Mouse (Mus musculus): ENCODE measurements around the gene Gm42957. TPM values are rescaled to one million over a fixed set of nuclear protein-coding genes. Genes with fewer than 3 reads are reported as not detected.

Gm42957 gene
- polyA plus RNA-seq, 1 experiment from 2014 or later = 0.13 TPM

GRCm38 (mm10) chr3:96667316-96667715 is 32.0 kb downstream of the Gm42957 start:
- H3K36me3 ChIP-seq (ENCODE audit: control insufficient read depth, insufficient read depth) = no peaks in the 10 kb centered on the region
- no peak for ATAC-seq

GRCm38 (mm10) chr3:96668424-96669067 is 33.3 kb downstream of the Gm42957 start:
- Histone ChIP-seq H3K9ac (replicated peaks; ENCODE audit: low read depth, low read length) (no peak overlapping the region), H3K27me3 (replicated peaks; ENCODE audit: control insufficient read depth, insufficient read depth, low read length) (0 out of 2 replicates have a peak, but pooled peaks cover 3% of the 10 kb centered on the region), H3K9me3 (ENCODE audit: control insufficient read depth, low read length) (no peaks in the 10 kb centered on the region), H3K4me2 (ENCODE audit: low read length) (no peak overlapping the region), H3K36me3 (ENCODE audit: control insufficient read depth, insufficient read depth) (no peaks in the 10 kb centered on the region), H3K4me1 (replicated peaks; ENCODE audit: control insufficient read depth, insufficient read depth, low read length) (peaks cover 12% of the 10 kb centered on the region), H3K27ac (ENCODE audit: low read length) (no peak overlapping the region), H3K4me3 (replicated peaks; ENCODE audit: low read length) (no peak overlapping the region)
- ATAC-seq = no peak
- WGBS = 93% methylated on average over 5 of the region's 5 CpGs

More at GRCm38 (mm10) chr3:96667316-96667715, 32.0 kb downstream of the Gm42957 start:
- Histone ChIP-seq H3K4me2 (ENCODE audit: low read length) (no peak overlapping the region), H3K9me3 (ENCODE audit: control insufficient read depth, low read length) (no peaks in the 10 kb centered on the region), H3K9ac (replicated peaks; ENCODE audit: low read depth, low read length) (no peak overlapping the region), H3K27ac (ENCODE audit: low read length) (no peak overlapping the region), H3K27me3 (replicated peaks; ENCODE audit: control insufficient read depth, insufficient read depth, low read length) (0 out of 2 replicates have a peak, but pooled peaks cover 3% of the 10 kb centered on the region), H3K4me3 (replicated peaks; ENCODE audit: low read length) (no peak overlapping the region), H3K4me1 (replicated peaks; ENCODE audit: control insufficient read depth, insufficient read depth, low read length) (peaks cover 21% of the 10 kb centered on the region)
- WGBS = 50% methylated on average over 1 of the region's 1 CpGs

- Histone ChIP-seq H3K4me3 (replicated peaks; ENCODE audit: low read length) (peak within 1 kb of the TSS; percentile 56), H3K36me3 (ENCODE audit: control insufficient read depth, insufficient read depth) (no peaks in the 10 kb centered on the region), H3K9me3 (ENCODE audit: control insufficient read depth, low read length) (no peaks in the 10 kb centered on the region), H3K27me3 (replicated peaks; ENCODE audit: control insufficient read depth, insufficient read depth, low read length) (0 out of 2 replicates have a peak, but pooled peaks cover 3% of the 10 kb centered on the region), H3K4me2 (ENCODE audit: low read length) (peak within 1 kb of the TSS; percentile 83), H3K9ac (replicated peaks; ENCODE audit: low read depth, low read length) (peak within 1 kb of the TSS; percentile 56), H3K4me1 (replicated peaks; ENCODE audit: control insufficient read depth, insufficient read depth, low read length) (peaks cover 9% of the 10 kb centered on the region), H3K27ac (ENCODE audit: low read length) (no peak within 1 kb of the TSS)
- WGBS = 5% methylated on average over 35 of the region's 35 CpGs
- ATAC-seq = peak; percentile 94
Observed at GRCm38 (mm10) chr3:96669727-96670468, 34.6 kb downstream of the Gm42957 start, which contains the start of gene Ankrd35. Gene Ankrd35, plus strand, starts transcription at chr3:96670131.

GRCm38 (mm10) chr3:96671519-96671918 is 36.2 kb downstream of the Gm42957 start:
- no peak overlapping the region for H3K9ac ChIP-seq (replicated peaks; ENCODE audit: low read depth, low read length)
- peaks cover 9% of the 10 kb centered on the region for H3K4me1 ChIP-seq (replicated peaks; ENCODE audit: control insufficient read depth, insufficient read depth, low read length)
- H3K4me3 ChIP-seq (replicated peaks; ENCODE audit: low read length) = no peak overlapping the region
- H3K9me3 ChIP-seq (ENCODE audit: control insufficient read depth, low read length) = no peaks in the 10 kb centered on the region
- no peak for ATAC-seq
- 0 out of 2 replicates have a peak, but pooled peaks cover 3% of the 10 kb centered on the region for H3K27me3 ChIP-seq (replicated peaks; ENCODE audit: control insufficient read depth, insufficient read depth, low read length)
- WGBS = 94% methylated on average over 5 of the region's 5 CpGs
- no peak overlapping the region for H3K4me2 ChIP-seq (ENCODE audit: low read length)
- no peaks in the 10 kb centered on the region for H3K36me3 ChIP-seq (ENCODE audit: control insufficient read depth, insufficient read depth)
- H3K27ac ChIP-seq (ENCODE audit: low read length) = no peak overlapping the region

- Histone ChIP-seq H3K36me3 (ENCODE audit: control insufficient read depth, insufficient read depth) (no peaks in the 10 kb centered on the region), H3K9ac (replicated peaks; ENCODE audit: low read depth, low read length) (no peak overlapping the region), H3K27ac (ENCODE audit: low read length) (no peak overlapping the region), H3K27me3 (replicated peaks; ENCODE audit: control insufficient read depth, insufficient read depth, low read length) (0 out of 2 replicates have a peak, but pooled peaks cover 3% of the 10 kb centered on the region), H3K4me1 (replicated peaks; ENCODE audit: control insufficient read depth, insufficient read depth, low read length) (peaks cover 9% of the 10 kb centered on the region), H3K4me2 (ENCODE audit: low read length) (no peak overlapping the region), H3K4me3 (replicated peaks; ENCODE audit: low read length) (no peak overlapping the region), H3K9me3 (ENCODE audit: control insufficient read depth, low read length) (no peaks in the 10 kb centered on the region)
- ATAC-seq = no peak
- 66% methylated on average over 4 of the region's 4 CpGs for WGBS
Observed at GRCm38 (mm10) chr3:96673514-96673913, 38.2 kb downstream of the Gm42957 start.

GRCm38 (mm10) chr3:96674442-96674841 is 39.2 kb downstream of the Gm42957 start:
- Histone ChIP-seq H3K27ac (ENCODE audit: low read length) (no peak overlapping the region), H3K27me3 (replicated peaks; ENCODE audit: control insufficient read depth, insufficient read depth, low read length) (0 out of 2 replicates have a peak, but pooled peaks cover 3% of the 10 kb centered on the region), H3K4me1 (replicated peaks; ENCODE audit: control insufficient read depth, insufficient read depth, low read length) (peaks cover 9% of the 10 kb centered on the region), H3K36me3 (ENCODE audit: control insufficient read depth, insufficient read depth) (no peaks in the 10 kb centered on the region), H3K9me3 (ENCODE audit: control insufficient read depth, low read length) (no peaks in the 10 kb centered on the region), H3K4me3 (replicated peaks; ENCODE audit: low read length) (no peak overlapping the region), H3K9ac (replicated peaks; ENCODE audit: low read depth, low read length) (no peak overlapping the region), H3K4me2 (ENCODE audit: low read length) (no peak overlapping the region)
- no peak for ATAC-seq
- 75% methylated on average over 8 of the region's 8 CpGs for WGBS

GRCm38 (mm10) chr3:96675171-96675570 is 39.9 kb downstream of the Gm42957 start:
- H3K4me3 ChIP-seq (replicated peaks; ENCODE audit: low read length) = no peak overlapping the region
- no peaks in the 10 kb centered on the region for H3K9me3 ChIP-seq (ENCODE audit: control insufficient read depth, low read length)
- no peak for ATAC-seq
- 0 out of 2 replicates have a peak, but pooled peaks cover 3% of the 10 kb centered on the region for H3K27me3 ChIP-seq (replicated peaks; ENCODE audit: control insufficient read depth, insufficient read depth, low read length)
- no peak overlapping the region for H3K27ac ChIP-seq (ENCODE audit: low read length)
- no peaks in the 10 kb centered on the region for H3K36me3 ChIP-seq (ENCODE audit: control insufficient read depth, insufficient read depth)
- no peak overlapping the region for H3K4me2 ChIP-seq (ENCODE audit: low read length)
- H3K9ac ChIP-seq (replicated peaks; ENCODE audit: low read depth, low read length) = no peak overlapping the region
- 75% methylated on average over 3 of the region's 3 CpGs for WGBS
- H3K4me1 ChIP-seq (replicated peaks; ENCODE audit: control insufficient read depth, insufficient read depth, low read length) = peaks cover 5% of the 10 kb centered on the region

GRCm38 (mm10) chr3:96675690-96676089 is 40.4 kb downstream of the Gm42957 start:
- no peak for ATAC-seq
- Histone ChIP-seq H3K4me1 (replicated peaks; ENCODE audit: control insufficient read depth, insufficient read depth, low read length) (no peaks in the 10 kb centered on the region), H3K4me2 (ENCODE audit: low read length) (no peak overlapping the region), H3K9ac (replicated peaks; ENCODE audit: low read depth, low read length) (no peak overlapping the region), H3K27me3 (replicated peaks; ENCODE audit: control insufficient read depth, insufficient read depth, low read length) (0 out of 2 replicates have a peak, but pooled peaks cover 3% of the 10 kb centered on the region), H3K4me3 (replicated peaks; ENCODE audit: low read length) (no peak overlapping the region), H3K9me3 (ENCODE audit: control insufficient read depth, low read length) (no peaks in the 10 kb centered on the region), H3K36me3 (ENCODE audit: control insufficient read depth, insufficient read depth) (no peaks in the 10 kb centered on the region), H3K27ac (ENCODE audit: low read length) (no peak overlapping the region)
- WGBS = 26% methylated on average over 3 of the region's 3 CpGs

- Histone ChIP-seq H3K4me1 (replicated peaks; ENCODE audit: control insufficient read depth, insufficient read depth, low read length) (no peaks in the 10 kb centered on the region), H3K27me3 (replicated peaks; ENCODE audit: control insufficient read depth, insufficient read depth, low read length) (no peaks in the 10 kb centered on the region), H3K4me2 (ENCODE audit: low read length) (no peak overlapping the region), H3K27ac (ENCODE audit: low read length) (no peak overlapping the region), H3K9me3 (ENCODE audit: control insufficient read depth, low read length) (no peaks in the 10 kb centered on the region), H3K36me3 (ENCODE audit: control insufficient read depth, insufficient read depth) (no peaks in the 10 kb centered on the region), H3K4me3 (replicated peaks; ENCODE audit: low read length) (no peak overlapping the region), H3K9ac (replicated peaks; ENCODE audit: low read depth, low read length) (no peak overlapping the region)
- no peak for ATAC-seq
- WGBS = 66% methylated on average over 7 of the region's 7 CpGs
Observed at GRCm38 (mm10) chr3:96678456-96678855, 43.2 kb downstream of the Gm42957 start.
